Mouse (Mus musculus): Measurements from ENCODE around the gene Arid1b.

- TF ChIP-seq CHD2 (IDR thresholded peaks at IDR 0.05; ENCODE audit: low read depth, low read length) (no peak), ZNF384 (IDR thresholded peaks at IDR 0.05; ENCODE audit: low read depth, low read length) (no peak), MAFK (IDR thresholded peaks at IDR 0.05; ENCODE audit: insufficient read depth, low read depth, low read length) (no peak), ZC3H11A (IDR thresholded peaks at IDR 0.05; ENCODE audit: borderline replicate concordance, low read depth, low read length) (no peak)
Observed at GRCm38 (mm10) chr17:5165201-5165825, 171.2 kb downstream of the Arid1b start.

Data from ES-E14 (cell line).